Mouse (Mus musculus) spleen, adult 2 months (tissue): Measurements from ENCODE around the gene Lrrtm4. TPM values are rescaled to one million over a fixed set of nuclear protein-coding genes. Genes with fewer than 3 reads are reported as not detected.

Source experiments
- DNase-seq, 2 experiments: peaks; one replicate each; pipeline versions ENCODE4 v3.0.0 to v3.0.0-alpha.2; 2012 to 2021; ENCODE audit warnings: low spot score in 2 of 2, low read depth in 1 of 2
- H3K27ac ChIP-seq: fragments of 200-500 bp; 2 replicates; pipeline ENCODE4 v1.5.1; 2012; ENCODE audit warnings: low read length, inconsistent platforms; ENCODE audit not compliant: insufficient read depth
- H3K27me3 ChIP-seq: fragments of 200-500 bp; 2 replicates; pipeline ENCODE4 v1.6.1; 2012; ENCODE audit warnings: mild to moderate bottlenecking, moderate library complexity, low read length, inconsistent platforms; ENCODE audit not compliant: control insufficient read depth, insufficient read depth
- H3K36me3 ChIP-seq: fragments of 200-500 bp; 2 replicates; pipeline ENCODE4 v1.6.1; 2012; ENCODE audit warnings: mild to moderate bottlenecking, low read length, inconsistent platforms; ENCODE audit not compliant: control insufficient read depth, insufficient read depth
- H3K4me1 ChIP-seq: fragments of 200-500 bp; 2 replicates; pipeline ENCODE4 v1.6.1; 2011; ENCODE audit warnings: inconsistent platforms; ENCODE audit not compliant: control insufficient read depth, insufficient read depth, insufficient read length
- H3K4me3 ChIP-seq: fragments of 200-500 bp; 2 replicates; pipeline ENCODE4 v1.5.1; 2011; ENCODE audit warnings: mild to moderate bottlenecking, inconsistent platforms; ENCODE audit not compliant: insufficient read depth, insufficient read length; ENCODE audit errors: extremely low read depth
- CTCF ChIP-seq: fragments of 200-500 bp; IDR thresholded peaks from 2 replicates; pipeline ENCODE4 v1.5.1; 2011; ENCODE audit warnings: mild to moderate bottlenecking, inconsistent platforms; ENCODE audit not compliant: insufficient read depth, insufficient read length, insufficient replicate concordance; ENCODE audit errors: extremely low read depth
- POLR2A ChIP-seq: fragments of 200-500 bp; IDR thresholded peaks from 2 replicates; pipeline ENCODE4 v1.6.1; 2011; ENCODE audit warnings: low read depth, low read length, inconsistent platforms
- WGBS: fragments of 180-500 bp; shearing (Covaris S2); methylation state at CpG from one replicate; pipeline ENCODE4 v1.1.7; 2018; 5-methylcytosine and 5-hydroxymethylcytosine counted together
- polyA plus RNA-seq: library from polyadenylated mRNA; depleted of rRNA; stranded (reverse); fragments of >200 nt; gene quantifications from 2 replicates; pipeline ENCODE4 v1.2.3, GENCODE M21; 2012; rRNA removed

The Lrrtm4 gene
- not detected in 2 replicates for polyA plus RNA-seq

GRCm38 (mm10) chr6:80018765-80019164 is at the start of gene Lrrtm4:
Gene Lrrtm4, plus strand, starts transcription at chr6:80018877.
- Histone ChIP-seq H3K27ac (no peak within 1 kb of the TSS), H3K36me3 (no peaks in the 10 kb centered on the region), H3K4me1 (no peaks in the 10 kb centered on the region), H3K27me3 (no peaks in the 10 kb centered on the region), H3K4me3 (no peak within 1 kb of the TSS)
- DNase-seq = no peak
- no peak for TF ChIP-seq POLR2A
- TF ChIP-seq CTCF = no peak
- WGBS = 35% methylated on average over 6 of the region's 6 CpGs

GRCm38 (mm10) chr6:80019189-80019860 is 648 bp downstream of the Lrrtm4 start:
- H3K36me3 ChIP-seq = no peaks in the 10 kb centered on the region
- no peak overlapping the region for H3K27ac ChIP-seq
- WGBS = 7% methylated on average over 14 of the region's 14 CpGs
- no peaks in the 10 kb centered on the region for H3K4me1 ChIP-seq
- H3K4me3 ChIP-seq = no peak overlapping the region
- no peak for DNase-seq
- TF ChIP-seq CTCF = no peak
- no peak for TF ChIP-seq POLR2A
- no peaks in the 10 kb centered on the region for H3K27me3 ChIP-seq

DNA sequence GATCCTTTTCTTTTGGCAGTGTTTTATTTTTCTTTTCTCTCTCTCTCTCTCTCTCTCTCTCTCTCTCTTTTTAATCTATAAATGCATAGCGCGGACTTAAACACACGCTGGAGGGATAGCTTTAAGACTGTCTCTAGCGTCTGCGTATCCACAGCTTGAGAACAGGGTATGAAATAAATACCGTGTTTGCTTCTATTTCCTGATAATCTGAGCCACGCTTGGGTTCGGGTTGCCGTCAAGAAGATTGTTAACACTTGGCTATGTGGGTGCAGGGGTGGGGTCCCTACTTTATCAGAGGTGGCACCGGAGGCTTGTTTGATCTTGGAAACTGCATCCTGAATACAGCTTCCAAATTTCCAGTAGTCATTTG is 1.2 kb downstream of the Lrrtm4 start:
- H3K27me3 ChIP-seq = no peaks in the 10 kb centered on the region
- no peak overlapping the region for H3K27ac ChIP-seq
- H3K4me1 ChIP-seq = no peaks in the 10 kb centered on the region
- WGBS = 16% methylated on average over 10 of the region's 10 CpGs
- TF ChIP-seq POLR2A = no peak
- TF ChIP-seq CTCF = no peak
- DNase-seq = no peak
- no peak overlapping the region for H3K4me3 ChIP-seq
- no peaks in the 10 kb centered on the region for H3K36me3 ChIP-seq

- no peaks in the 10 kb centered on the region for H3K36me3 ChIP-seq
- TF ChIP-seq POLR2A (no peak), CTCF (no peak)
Observed at GRCm38 (mm10) chr6:80056849-80057248, 38.2 kb downstream of the Lrrtm4 start.

GRCm38 (mm10) chr6:80078001-80078400 is 59.3 kb downstream of the Lrrtm4 start:
- H3K4me1 ChIP-seq = no peaks in the 10 kb centered on the region
- H3K36me3 ChIP-seq = no peaks in the 10 kb centered on the region
- TF ChIP-seq POLR2A = no peak
- no peak for TF ChIP-seq CTCF
- H3K27me3 ChIP-seq = no peaks in the 10 kb centered on the region
- H3K4me3 ChIP-seq = no peak overlapping the region
- 93% methylated on average over 2 of the region's 2 CpGs for WGBS
- DNase-seq = no peak
- no peak overlapping the region for H3K27ac ChIP-seq

More at GRCm38 (mm10) chr6:80056849-80057248, 38.2 kb downstream of the Lrrtm4 start:
- no peak for DNase-seq
- H3K4me1 ChIP-seq = no peaks in the 10 kb centered on the region
- H3K27me3 ChIP-seq = no peaks in the 10 kb centered on the region
- no peak overlapping the region for H3K4me3 ChIP-seq
- H3K27ac ChIP-seq = no peak overlapping the region

GRCm38 (mm10) chr6:80079290-80079689 is 60.6 kb downstream of the Lrrtm4 start:
- Histone ChIP-seq H3K36me3 (no peaks in the 10 kb centered on the region), H3K27ac (no peak overlapping the region), H3K4me1 (no peaks in the 10 kb centered on the region), H3K4me3 (no peak overlapping the region), H3K27me3 (no peaks in the 10 kb centered on the region)
- no peak for DNase-seq
- 86% methylated on average over 6 of the region's 6 CpGs for WGBS
- no peak for TF ChIP-seq CTCF
- no peak for TF ChIP-seq POLR2A

GRCm38 (mm10) chr6:80094909-80095308 is 76.2 kb downstream of the Lrrtm4 start:
- 84% methylated on average over 4 of the region's 4 CpGs for WGBS
- DNase-seq = no peak
- Histone ChIP-seq H3K27me3 (no peaks in the 10 kb centered on the region), H3K4me1 (no peaks in the 10 kb centered on the region), H3K27ac (no peak overlapping the region), H3K4me3 (no peak overlapping the region), H3K36me3 (no peaks in the 10 kb centered on the region)
- TF ChIP-seq CTCF (no peak), POLR2A (no peak)
